Mouse (Mus musculus): ENCODE measurements around the gene Sox6. TPM values are rescaled to one million over a fixed set of nuclear protein-coding genes. Genes with fewer than 3 reads are reported as not detected.

Gene Sox6
- polyA plus RNA-seq, 1 experiment from 2014 or later, result 31.7 TPM

DNA sequence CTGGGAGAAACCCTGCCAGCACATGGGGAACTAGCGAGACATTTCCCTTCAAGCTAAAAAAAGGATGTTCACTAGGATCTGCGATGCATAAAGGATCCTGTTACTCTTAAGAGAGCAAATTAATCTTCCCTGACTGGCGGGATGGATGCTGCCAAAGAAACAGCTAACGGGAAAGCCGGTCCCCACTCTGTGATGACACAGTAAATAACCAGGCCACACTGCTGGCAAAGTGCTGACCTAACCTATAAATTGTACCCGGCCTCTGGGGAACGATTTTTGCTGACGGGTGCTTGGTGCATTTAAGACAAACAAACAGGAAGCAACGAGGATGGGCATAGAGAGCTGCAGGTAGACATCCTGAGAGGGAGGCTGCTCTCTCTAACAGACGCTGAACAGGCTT, 526.8 kb downstream of the Sox6 start:
- peaks cover 11% of the 10 kb centered on the region for H3K4me1 ChIP-seq (replicated peaks)
- no peak overlapping the region for H3K27ac ChIP-seq (replicated peaks)
- no peaks in the 10 kb centered on the region for H3K27me3 ChIP-seq
- no peak for ATAC-seq (ENCODE audit: low FRiP score, low read depth)
- H3K4me2 ChIP-seq, result no peak overlapping the region
- no peaks in the 10 kb centered on the region for H3K36me3 ChIP-seq
- WGBS, result 43% methylated on average over 10 of the region's 10 CpGs
- H3K4me3 ChIP-seq, result no peak overlapping the region
- no peaks in the 10 kb centered on the region for H3K9me3 ChIP-seq
- no peak overlapping the region for H3K9ac ChIP-seq

- no peak overlapping the region for H3K27ac ChIP-seq (replicated peaks)
- ATAC-seq (ENCODE audit: low FRiP score, low read depth), result no peak
- H3K4me3 ChIP-seq, result no peak overlapping the region
- no peaks in the 10 kb centered on the region for H3K9me3 ChIP-seq
- no peak overlapping the region for H3K4me2 ChIP-seq
- H3K9ac ChIP-seq, result no peak overlapping the region
- no peaks in the 10 kb centered on the region for H3K36me3 ChIP-seq
- H3K27me3 ChIP-seq, result no peaks in the 10 kb centered on the region
- H3K4me1 ChIP-seq (replicated peaks), result peaks cover 11% of the 10 kb centered on the region
- 75% methylated on average over 5 of the region's 5 CpGs for WGBS
These were observed 527.5 kb downstream of the Sox6 start for GRCm38 (mm10) chr7:115511091-115511490.

- no peaks in the 10 kb centered on the region for H3K9me3 ChIP-seq
These were observed 528.6 kb downstream of the Sox6 start for GRCm38 (mm10) chr7:115510045-115510444.

GRCm38 (mm10) chr7:115506385-115506784, 532.2 kb downstream of the Sox6 start:
- no peaks in the 10 kb centered on the region for H3K27me3 ChIP-seq

More at GRCm38 (mm10) chr7:115510045-115510444, 528.6 kb downstream of the Sox6 start:
- Histone ChIP-seq H3K27ac (replicated peaks) (no peak overlapping the region), H3K4me3 (no peak overlapping the region), H3K9ac (no peak overlapping the region), H3K27me3 (no peaks in the 10 kb centered on the region), H3K36me3 (no peaks in the 10 kb centered on the region), H3K4me1 (replicated peaks) (peaks cover 11% of the 10 kb centered on the region), H3K4me2 (no peak overlapping the region)
- WGBS, result 66% methylated on average over 5 of the region's 5 CpGs
- no peak for ATAC-seq (ENCODE audit: low FRiP score, low read depth)

GRCm38 (mm10) chr7:115501497-115501896, 537.1 kb downstream of the Sox6 start:
- Histone ChIP-seq H3K4me2 (no peak overlapping the region), H3K27ac (replicated peaks) (no peak overlapping the region), H3K4me1 (replicated peaks) (no peaks in the 10 kb centered on the region), H3K9me3 (no peaks in the 10 kb centered on the region), H3K4me3 (no peak overlapping the region), H3K36me3 (no peaks in the 10 kb centered on the region), H3K27me3 (no peaks in the 10 kb centered on the region), H3K9ac (no peak overlapping the region)
- no peak for ATAC-seq (ENCODE audit: low FRiP score, low read depth)
- 23% methylated on average over 3 of the region's 3 CpGs for WGBS

More at GRCm38 (mm10) chr7:115506385-115506784, 532.2 kb downstream of the Sox6 start:
- H3K36me3 ChIP-seq, result no peaks in the 10 kb centered on the region
- no peak overlapping the region for H3K4me2 ChIP-seq
- H3K9me3 ChIP-seq, result no peaks in the 10 kb centered on the region
- ATAC-seq (ENCODE audit: low FRiP score, low read depth), result no peak
- H3K4me3 ChIP-seq, result no peak overlapping the region
- WGBS, result 85% methylated on average over 6 of the region's 6 CpGs
- 0 out of 2 replicates have a peak, but pooled peaks cover under 1% of the 10 kb centered on the region for H3K4me1 ChIP-seq (replicated peaks)
- no peak overlapping the region for H3K27ac ChIP-seq (replicated peaks)
- H3K9ac ChIP-seq, result no peak overlapping the region

GRCm38 (mm10) chr7:115500825-115501224, 537.8 kb downstream of the Sox6 start:
- Histone ChIP-seq H3K4me2 (no peak overlapping the region), H3K27me3 (no peaks in the 10 kb centered on the region), H3K27ac (replicated peaks) (no peak overlapping the region), H3K36me3 (no peaks in the 10 kb centered on the region), H3K9ac (no peak overlapping the region), H3K4me1 (replicated peaks) (no peaks in the 10 kb centered on the region), H3K9me3 (no peaks in the 10 kb centered on the region), H3K4me3 (no peak overlapping the region)
- no peak for ATAC-seq (ENCODE audit: low FRiP score, low read depth)

DNA sequence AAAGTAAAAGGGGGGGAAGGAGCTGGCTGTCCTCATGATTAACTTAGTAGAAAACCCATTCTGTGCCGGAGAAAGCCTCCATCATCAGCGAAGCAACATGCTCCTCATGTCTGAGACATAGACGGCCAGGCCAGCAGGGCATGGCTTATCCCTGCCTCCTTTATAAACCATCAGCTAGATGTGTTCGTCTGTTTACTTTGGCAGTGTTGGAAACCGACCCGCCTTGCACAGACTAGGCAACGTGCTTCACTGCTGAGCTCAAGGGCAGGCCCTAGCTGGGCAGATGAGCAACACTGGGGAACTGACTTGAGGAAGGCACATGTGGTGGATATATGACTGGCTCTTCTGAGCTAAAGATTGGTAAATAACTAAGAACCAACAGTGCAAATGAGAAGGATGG, 538.4 kb downstream of the Sox6 start:
- no peaks in the 10 kb centered on the region for H3K36me3 ChIP-seq

GRCm38 (mm10) chr7:115491721-115492120, 546.9 kb downstream of the Sox6 start:
- no peaks in the 10 kb centered on the region for H3K9me3 ChIP-seq
- no peak overlapping the region for H3K4me2 ChIP-seq
- H3K36me3 ChIP-seq, result no peaks in the 10 kb centered on the region
- no peak for ATAC-seq (ENCODE audit: low FRiP score, low read depth)
- no peak overlapping the region for H3K9ac ChIP-seq
- H3K27ac ChIP-seq (replicated peaks), result no peak overlapping the region
- no peak overlapping the region for H3K4me3 ChIP-seq
- H3K4me1 ChIP-seq (replicated peaks), result no peaks in the 10 kb centered on the region
- no peaks in the 10 kb centered on the region for H3K27me3 ChIP-seq
- WGBS, result 64% methylated on average over 5 of the region's 5 CpGs

More for the DNA sequence above, 538.4 kb downstream of the Sox6 start:
- Histone ChIP-seq H3K4me2 (no peak overlapping the region), H3K27me3 (no peaks in the 10 kb centered on the region), H3K4me1 (replicated peaks) (no peaks in the 10 kb centered on the region), H3K27ac (replicated peaks) (no peak overlapping the region), H3K9ac (no peak overlapping the region), H3K9me3 (no peaks in the 10 kb centered on the region), H3K4me3 (no peak overlapping the region)
- ATAC-seq (ENCODE audit: low FRiP score, low read depth), result no peak
- WGBS, result 66% methylated on average over 7 of the region's 7 CpGs

DNA sequence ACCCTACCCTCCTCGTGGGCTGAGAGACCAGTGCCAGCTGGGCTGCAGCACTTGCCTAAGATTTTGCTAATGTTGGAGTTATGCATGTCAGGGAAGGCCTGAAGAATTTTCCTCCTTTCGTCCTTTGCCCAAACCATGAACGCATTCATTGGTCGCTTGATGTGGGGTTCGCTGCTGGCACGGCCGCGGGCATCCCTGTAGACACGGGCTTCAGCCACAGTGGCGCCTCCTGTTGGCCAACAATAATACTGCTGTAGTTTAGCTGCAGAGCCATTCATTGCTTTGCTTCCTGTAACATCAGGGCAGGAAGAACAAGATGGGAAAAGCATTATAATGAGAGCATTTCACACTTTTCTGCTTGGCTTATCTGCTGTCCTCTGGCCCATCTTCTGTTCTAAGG, 549.0 kb downstream of the Sox6 start:
- H3K4me1 ChIP-seq (replicated peaks), result no peaks in the 10 kb centered on the region
- no peaks in the 10 kb centered on the region for H3K27me3 ChIP-seq
- H3K9me3 ChIP-seq, result no peaks in the 10 kb centered on the region
- WGBS, result 60% methylated on average over 10 of the region's 10 CpGs
- no peak overlapping the region for H3K4me2 ChIP-seq
- H3K4me3 ChIP-seq, result no peak overlapping the region
- ATAC-seq (ENCODE audit: low FRiP score, low read depth), result no peak
- no peaks in the 10 kb centered on the region for H3K36me3 ChIP-seq
- no peak overlapping the region for H3K27ac ChIP-seq (replicated peaks)
- no peak overlapping the region for H3K9ac ChIP-seq

DNA sequence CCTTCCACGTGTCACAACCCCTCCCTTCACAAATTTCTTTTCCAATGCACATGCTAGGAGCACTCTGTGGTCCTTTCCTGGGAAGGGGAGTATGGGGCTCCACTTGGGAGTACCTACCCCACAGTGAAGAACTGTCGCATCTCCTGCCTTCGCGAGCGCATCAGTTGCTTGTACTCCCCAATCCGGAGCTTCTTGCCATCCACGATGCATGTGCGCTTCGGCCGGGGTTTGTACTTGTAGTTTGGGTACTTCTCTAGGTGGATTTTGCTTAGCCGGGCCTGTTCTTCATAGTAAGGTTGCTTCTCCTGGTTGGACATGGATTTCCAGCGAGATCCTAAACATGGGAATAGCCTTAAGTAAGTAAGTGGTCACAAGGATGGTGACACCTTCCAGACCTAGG, 552.2 kb downstream of the Sox6 start:
- no peak for ATAC-seq (ENCODE audit: low FRiP score, low read depth)
- H3K4me1 ChIP-seq (replicated peaks), result no peaks in the 10 kb centered on the region
- WGBS, result 97% methylated on average over 12 of the region's 12 CpGs
- no peak overlapping the region for H3K9ac ChIP-seq
- no peak overlapping the region for H3K4me3 ChIP-seq
- H3K4me2 ChIP-seq, result no peak overlapping the region
- H3K27me3 ChIP-seq, result no peaks in the 10 kb centered on the region
- H3K27ac ChIP-seq (replicated peaks), result no peak overlapping the region
- H3K9me3 ChIP-seq, result no peaks in the 10 kb centered on the region
- H3K36me3 ChIP-seq, result no peaks in the 10 kb centered on the region

GRCm38 (mm10) chr7:115485664-115486409, 552.8 kb downstream of the Sox6 start:
- no peak for ATAC-seq (ENCODE audit: low FRiP score, low read depth)
- WGBS, result 79% methylated on average over 2 of the region's 2 CpGs

GRCm38 (mm10) chr7:115477763-115478162, 560.8 kb downstream of the Sox6 start:
- 67% methylated on average over 2 of the region's 2 CpGs for WGBS
- no peak overlapping the region for H3K4me3 ChIP-seq

More at GRCm38 (mm10) chr7:115485664-115486409, 552.8 kb downstream of the Sox6 start:
- H3K36me3 ChIP-seq, result no peaks in the 10 kb centered on the region
- H3K9me3 ChIP-seq, result no peaks in the 10 kb centered on the region
- H3K4me2 ChIP-seq, result no peak overlapping the region
- H3K4me3 ChIP-seq, result no peak overlapping the region
- H3K9ac ChIP-seq, result no peak overlapping the region
- H3K4me1 ChIP-seq (replicated peaks), result no peaks in the 10 kb centered on the region
- H3K27ac ChIP-seq (replicated peaks), result no peak overlapping the region
- H3K27me3 ChIP-seq, result no peaks in the 10 kb centered on the region

More at GRCm38 (mm10) chr7:115477763-115478162, 560.8 kb downstream of the Sox6 start:
- H3K4me1 ChIP-seq (replicated peaks), result 0 out of 2 replicates have a peak, but pooled peaks cover 6% of the 10 kb centered on the region
- H3K36me3 ChIP-seq, result no peaks in the 10 kb centered on the region
- H3K9ac ChIP-seq, result no peak overlapping the region
- no peaks in the 10 kb centered on the region for H3K9me3 ChIP-seq
- no peak overlapping the region for H3K4me2 ChIP-seq
- H3K27me3 ChIP-seq, result no peaks in the 10 kb centered on the region
- ATAC-seq (ENCODE audit: low FRiP score, low read depth), result no peak
- no peak overlapping the region for H3K27ac ChIP-seq (replicated peaks)

Measured in hindbrain, embryonic 15.5 days (tissue).